Mouse (Mus musculus): ENCODE data around the gene Kcnd2.

- TF ChIP-seq CTCF (IDR thresholded peaks at IDR 0.05; ENCODE audit: low read depth): no peak
- no peak for TF ChIP-seq EP300 (IDR thresholded peaks at IDR 0.05; ENCODE audit: low read depth)
Measured at GRCm38 (mm10) chr6:21391776-21392175, 176.5 kb downstream of the Kcnd2 start.

All from liver, embryonic 14.5 days (tissue).